Mouse (Mus musculus): ENCODE results near the gene Kcnt1.

DNA sequence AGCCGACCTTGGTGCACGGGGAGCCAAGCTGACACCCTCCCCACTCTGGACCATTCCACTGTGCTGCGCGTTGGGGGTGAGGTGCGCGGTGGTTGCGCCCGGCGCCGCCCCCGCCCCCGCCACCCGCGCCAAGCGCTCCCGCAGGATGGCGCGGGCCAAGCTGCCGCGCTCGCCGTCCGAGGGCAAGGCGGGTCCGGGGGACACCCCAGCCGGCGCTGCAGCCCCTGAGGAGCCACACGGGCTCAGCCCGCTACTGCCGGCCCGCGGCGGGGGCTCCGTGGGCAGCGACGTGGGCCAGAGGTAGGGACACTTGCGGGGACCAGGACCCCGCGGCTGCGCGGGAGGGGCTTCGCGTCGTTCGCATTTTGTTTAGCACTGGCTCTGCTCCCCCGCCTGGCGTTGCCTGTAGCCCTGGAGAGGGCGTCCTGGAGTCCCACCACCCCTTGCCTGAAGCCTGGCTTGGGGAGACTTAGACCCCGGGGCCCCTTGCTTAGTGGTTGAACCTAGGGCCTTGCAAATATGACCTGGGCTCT is 14.3 kb downstream of the Kcnt1 start:
- TF ChIP-seq CTCF (IDR thresholded peaks at IDR 0.05; ENCODE audit: control insufficient read depth, insufficient read depth, low read length) (no peak), POLR2A (IDR thresholded peaks at IDR 0.05; ENCODE audit: borderline replicate concordance, control insufficient read depth, low read depth, low read length) (no peak)

All from bone marrow, adult 2 months (tissue).